8 mouse cellular contexts compared by ENCODE assay signal in the genomic region with DNA sequence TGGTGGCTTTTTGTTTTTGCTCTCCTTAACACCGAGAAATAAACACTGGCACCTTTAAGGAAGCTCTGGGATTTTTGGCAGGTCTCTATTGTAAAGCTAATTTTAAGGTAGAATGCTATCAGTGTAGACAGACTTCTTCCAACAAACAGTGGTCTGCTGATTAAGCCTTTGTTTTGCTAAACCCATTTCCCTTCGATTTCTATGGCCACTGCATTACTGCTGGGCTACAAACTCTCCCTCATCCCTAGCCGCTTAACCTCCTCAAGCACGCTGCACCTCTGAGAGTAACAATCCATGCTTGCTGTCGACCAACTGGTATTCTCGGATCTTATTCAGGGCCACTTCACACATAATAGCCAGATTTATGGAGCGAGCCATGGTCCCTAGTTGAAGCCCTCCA. TPM values are rescaled to one million over a fixed set of nuclear protein-coding genes. Genes with fewer than 3 reads are reported as not detected.
DNase-seq lines count a peak whose midpoint lies in the region; ATAC-seq and TF ChIP-seq lines count a peak whose summit lies in the region.

No protein-coding gene starts in this region.

- TF ChIP-seq CTCF in kidney, postnatal 0 days (IDR thresholded peaks at IDR 0.05; ENCODE audit: low read depth) = no peak

- no peaks in the 10 kb centered on the region for H3K9me3 ChIP-seq in kidney, postnatal 0 days (replicated peaks; ENCODE audit: low read length)
- H3K9me3 ChIP-seq in intestine, embryonic 16.5 days (ENCODE audit: control insufficient read depth, low read length) = no peaks in the 10 kb centered on the region
- H3K9me3 ChIP-seq in neural tube, embryonic 15.5 days (replicated peaks) = no peaks in the 10 kb centered on the region

- no peaks in the 10 kb centered on the region for H3K27me3 ChIP-seq in kidney, postnatal 0 days (ENCODE audit: insufficient read depth, low read length)
- no peaks in the 10 kb centered on the region for H3K27me3 ChIP-seq in intestine, embryonic 16.5 days (replicated peaks; ENCODE audit: control insufficient read depth, insufficient read depth, low read length)
- no peaks in the 10 kb centered on the region for H3K27me3 ChIP-seq in neural tube, embryonic 15.5 days (replicated peaks)

- peak overlapping the region; percentile 75 for H3K4me3 ChIP-seq in kidney, postnatal 0 days (replicated peaks; ENCODE audit: low read depth, low read length)
- H3K4me3 ChIP-seq in intestine, embryonic 16.5 days (ENCODE audit: low read length) = peak overlapping the region; percentile 90
- peak overlapping the region; percentile 92 for H3K4me3 ChIP-seq in neural tube, embryonic 15.5 days (replicated peaks)

- H3K4me2 ChIP-seq in kidney, postnatal 0 days (ENCODE audit: low read length) = peak overlapping the region; percentile 85
- peak overlapping the region; percentile 95 for H3K4me2 ChIP-seq in intestine, embryonic 16.5 days (ENCODE audit: low read depth, low read length)
- H3K4me2 ChIP-seq in neural tube, embryonic 15.5 days = peak overlapping the region; percentile 95

- H3K27ac ChIP-seq in kidney, postnatal 0 days = no peak overlapping the region
- H3K27ac ChIP-seq in intestine, embryonic 16.5 days (ENCODE audit: low read length) = no peak overlapping the region
- peak overlapping the region; percentile 95; the same call in 1 of the 2 replicates for H3K27ac ChIP-seq in neural tube, embryonic 15.5 days (replicated peaks)

- peak; percentile 21 for DNase-seq in kidney, postnatal 0 days (ENCODE audit: low spot score)
- DNase-seq in kidney, adult 9 months = no peak
- DNase-seq in c-Kit-positive CD71-positive TER-119-negative erythroid progenitor cells, embryonic 14.5 days (ENCODE audit: low read depth) = peak; percentile 22
- DNase-seq in cerebellum, postnatal 4 days (ENCODE audit: low spot score in 2 of 2) = no peak
- no peak for DNase-seq in left cerebral cortex, adult 9 months (ENCODE audit: low spot score in 2 of 2)
- DNase-seq in B cell, adult 2 months = no peak

- H3K4me1 ChIP-seq in kidney, postnatal 0 days (replicated peaks; ENCODE audit: insufficient read depth, low read length) = no peaks in the 10 kb centered on the region; the same call in 1 of the 2 replicates
- H3K4me1 ChIP-seq in intestine, embryonic 16.5 days (ENCODE audit: control insufficient read depth, insufficient read depth, low read length) = peaks cover 7% of the 10 kb centered on the region; the same call in 1 of the 2 replicates
- H3K4me1 ChIP-seq in neural tube, embryonic 15.5 days = peaks cover 25% of the 10 kb centered on the region

- ATAC-seq in kidney, postnatal 0 days (replicated peaks; ENCODE audit: low FRiP score, low read depth) = no peak
- ATAC-seq in intestine, embryonic 16.5 days = no peak
- no peak for ATAC-seq in neural tube, embryonic 15.5 days (ENCODE audit: low FRiP score)

- no peaks in the 10 kb centered on the region for H3K36me3 ChIP-seq in kidney, postnatal 0 days (ENCODE audit: insufficient read depth, low read length)
- no peaks in the 10 kb centered on the region for H3K36me3 ChIP-seq in intestine, embryonic 16.5 days (ENCODE audit: control insufficient read depth, insufficient read depth, low read length)
- H3K36me3 ChIP-seq in neural tube, embryonic 15.5 days = no peaks in the 10 kb centered on the region

- 11% methylated on average over 7 of the region's 7 CpGs for WGBS in kidney, postnatal 0 days
- 11% methylated on average over 7 of the region's 7 CpGs for WGBS in intestine, embryonic 16.5 days
- WGBS in neural tube, embryonic 15.5 days = 9% methylated on average over 7 of the region's 7 CpGs

- peak overlapping the region; percentile 75; the same call in 1 of the 2 replicates for H3K9ac ChIP-seq in kidney, postnatal 0 days (ENCODE audit: low read depth, low read length)
- peak overlapping the region; percentile 91 for H3K9ac ChIP-seq in intestine, embryonic 16.5 days (ENCODE audit: low read depth, low read length)
- H3K9ac ChIP-seq in neural tube, embryonic 15.5 days (replicated peaks) = peak overlapping the region; percentile 83

RNA-seq across cellular contexts. Expression of gene Oxsr1, which starts 1.3 kb away (rescaled TPM):
- polyA plus RNA-seq in kidney, postnatal 0 days (2015; fragmentation: Nextera tagmentation; extraction: Ambion mirVana) = 10.8 and 11.0 TPM in 2 replicates
- 9.1 and 9.5 TPM in 2 replicates for polyA plus RNA-seq in intestine, embryonic 16.5 days (2015; fragmentation: Nextera tagmentation; extraction: Ambion mirVana)
- 12.2 and 13.0 TPM in 2 replicates for polyA plus RNA-seq in neural tube, embryonic 15.5 days (2015; fragmentation: Nextera tagmentation; extraction: Ambion mirVana)

RNA-seq across cellular contexts. Expression of gene Acaa1a, which starts 18.5 kb away (rescaled TPM):
- polyA plus RNA-seq in kidney, postnatal 0 days (2015; fragmentation: Nextera tagmentation; extraction: Ambion mirVana) = 122 and 128 TPM in 2 replicates
- polyA plus RNA-seq in intestine, embryonic 16.5 days (2015; fragmentation: Nextera tagmentation; extraction: Ambion mirVana) = 114 and 116 TPM in 2 replicates
- 123 and 128 TPM in 2 replicates for polyA plus RNA-seq in neural tube, embryonic 15.5 days (2015; fragmentation: Nextera tagmentation; extraction: Ambion mirVana)

RNA-seq across cellular contexts. Expression of gene Myd88, which starts 20.3 kb away (rescaled TPM):
- 26.5 and 29.3 TPM in 2 replicates for polyA plus RNA-seq in kidney, postnatal 0 days (2015; fragmentation: Nextera tagmentation; extraction: Ambion mirVana)
- 35.0 and 36.3 TPM in 2 replicates for polyA plus RNA-seq in intestine, embryonic 16.5 days (2015; fragmentation: Nextera tagmentation; extraction: Ambion mirVana)
- polyA plus RNA-seq in neural tube, embryonic 15.5 days (2015; fragmentation: Nextera tagmentation; extraction: Ambion mirVana) = 6.2 and 13.1 TPM in 2 replicates

RNA-seq across cellular contexts. Expression of gene Xylb, which starts 36.2 kb away (rescaled TPM):
- 43.8 and 47.8 TPM in 2 replicates for polyA plus RNA-seq in kidney, postnatal 0 days (2015; fragmentation: Nextera tagmentation; extraction: Ambion mirVana)
- 17.4 and 18.5 TPM in 2 replicates for polyA plus RNA-seq in intestine, embryonic 16.5 days (2015; fragmentation: Nextera tagmentation; extraction: Ambion mirVana)
- 2.8 and 3.0 TPM in 2 replicates for polyA plus RNA-seq in neural tube, embryonic 15.5 days (2015; fragmentation: Nextera tagmentation; extraction: Ambion mirVana)

RNA-seq across cellular contexts. Expression of gene Slc22a14, which starts 44.4 kb away (rescaled TPM):
- 0.34 and 0.38 TPM in 2 replicates for polyA plus RNA-seq in kidney, postnatal 0 days (2015; fragmentation: Nextera tagmentation; extraction: Ambion mirVana)
- polyA plus RNA-seq in intestine, embryonic 16.5 days (2015; fragmentation: Nextera tagmentation; extraction: Ambion mirVana) = 0.10 and 0.16 TPM in 2 replicates
- polyA plus RNA-seq in neural tube, embryonic 15.5 days (2015; fragmentation: Nextera tagmentation; extraction: Ambion mirVana) = not detected in 2 replicates

Comparison
In these comparisons a context has a peak if more than half of its experiments do, and no peak if none do; other contexts are left out.
1. DNase-seq: peak in kidney, postnatal 0 days (single experiment) and c-Kit-positive CD71-positive TER-119-negative erythroid progenitor cells, embryonic 14.5 days (single experiment); none in kidney, adult 9 months (single experiment), cerebellum, postnatal 4 days (0 of 2), left cerebral cortex, adult 9 months (0 of 2) and B cell, adult 2 months (0 of 2).
2. Peak in every context shown above with its lines, with median percentiles within 50 percentile points of each other: H3K4me2 ChIP-seq, H3K4me3 ChIP-seq and H3K9ac ChIP-seq.